Mouse (Mus musculus) hindbrain, embryonic 10.5 days (tissue): ENCODE results near the gene Hcfc2. TPM values are rescaled to one million over a fixed set of nuclear protein-coding genes. Genes with fewer than 3 reads are reported as not detected.

Source experiments
- DNase-seq: peaks from one replicate; pipeline ENCODE4 v3.0.0-alpha.2; 2017; ENCODE audit warnings: low spot score
- H3K27ac ChIP-seq: fragments of 300-500 bp; sonication (generic); 2 replicates; pipeline ENCODE4 v1.5.1; 2016; ENCODE audit warnings: mild to moderate bottlenecking, moderate library complexity
- H3K27me3 ChIP-seq: fragments of 300-500 bp; sonication (generic); 2 replicates; pipeline ENCODE4 v1.6.1; 2016; ENCODE audit warnings: mild to moderate bottlenecking; ENCODE audit not compliant: poor library complexity, insufficient read depth, severe bottlenecking
- H3K36me3 ChIP-seq: fragments of 300-500 bp; sonication (generic); 2 replicates; pipeline ENCODE4 v1.6.1; 2016; ENCODE audit warnings: mild to moderate bottlenecking, moderate library complexity
- H3K4me1 ChIP-seq: fragments of 300-500 bp; sonication (generic); replicated peaks from 2 replicates; pipeline ENCODE4 v1.6.1; 2016; ENCODE audit warnings: mild to moderate bottlenecking
- H3K4me3 ChIP-seq: fragments of 300-500 bp; sonication (generic); 2 replicates; pipeline ENCODE4 v1.5.1; 2016; ENCODE audit warnings: mild to moderate bottlenecking, moderate library complexity
- H3K9me3 ChIP-seq: fragments of 300-500 bp; sonication (generic); 2 replicates; pipeline ENCODE4 v1.6.1; 2016; ENCODE audit warnings: mild to moderate bottlenecking, moderate library complexity
- WGBS: fragments of 180-500 bp; shearing (Covaris S2); methylation state at CpG from one replicate; pipeline ENCODE4 v1.1.7; 2016; 5-methylcytosine and 5-hydroxymethylcytosine counted together
- polyA plus RNA-seq: library from polyadenylated mRNA; unstranded; fragments of >200 nt; fragmentation: Nextera tagmentation; extraction: Ambion mirVana; gene quantifications from 2 replicates; pipeline ENCODE4 v1.2.1, GENCODE M21; 2016

Hcfc2 gene
- 26.4 and 27.1 TPM in 2 replicates for polyA plus RNA-seq

DNA sequence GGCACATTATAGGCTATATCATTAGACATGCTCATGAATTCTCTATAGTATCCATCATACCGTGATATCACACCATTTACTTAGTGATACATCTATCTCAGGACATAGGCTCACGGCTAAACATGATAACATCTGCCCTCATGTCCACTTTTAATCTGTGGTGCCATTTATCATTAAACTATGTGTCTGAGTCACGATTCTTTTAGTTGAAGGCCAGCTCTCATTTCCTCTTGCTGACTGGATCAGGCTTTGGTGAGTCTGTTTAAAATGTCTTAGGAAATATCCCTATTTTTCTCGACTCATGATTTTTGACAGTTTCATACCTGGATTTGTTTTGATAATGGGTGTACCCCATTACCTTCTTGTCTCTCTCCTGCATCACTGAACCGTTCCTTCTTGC, at the start of gene Hcfc2:
Gene Hcfc2, plus strand, starts transcription at position 205 of the 400 bp plus-strand sequence.
- Histone ChIP-seq H3K27me3 (no peaks in the 10 kb centered on the region), H3K4me3 (no peak within 1 kb of the TSS), H3K27ac (no peak within 1 kb of the TSS), H3K9me3 (no peaks in the 10 kb centered on the region), H3K4me1 (peaks cover 20% of the 10 kb centered on the region), H3K36me3 (no peaks in the 10 kb centered on the region)
- WGBS = 87% methylated on average over 5 of the region's 5 CpGs
- DNase-seq = no peak

DNA sequence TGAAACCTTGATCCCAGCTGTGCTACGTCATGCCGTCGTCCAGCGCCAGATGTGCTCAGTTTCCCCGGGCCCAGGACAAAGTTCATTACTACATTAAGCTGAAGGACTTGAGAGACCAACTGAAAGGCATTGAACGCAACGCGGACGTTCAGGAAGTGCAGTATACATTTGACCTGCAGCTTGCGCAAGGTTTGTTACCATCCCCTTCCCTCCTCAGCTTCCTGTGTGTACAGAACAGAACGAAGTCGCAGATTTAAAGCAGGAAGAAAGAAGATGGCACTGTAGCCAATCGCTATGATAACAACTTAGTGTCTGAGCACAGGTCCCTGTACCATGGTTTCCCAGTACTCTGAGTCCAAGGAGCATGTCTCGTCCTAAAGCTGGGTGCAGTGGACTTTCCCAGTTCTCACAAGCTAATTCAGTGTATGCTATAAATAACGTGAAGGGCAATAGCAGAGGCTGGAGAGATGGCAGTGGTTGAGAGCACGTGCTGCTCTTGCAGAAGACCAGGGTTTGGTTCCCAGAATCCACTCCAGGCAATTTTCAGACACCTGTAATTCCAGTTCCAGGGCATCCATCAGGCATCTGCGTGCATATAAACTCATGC, 48.7 kb upstream of the Hcfc2 start:
- no peak overlapping the region for H3K27ac ChIP-seq
- 92% methylated on average over 17 of the region's 17 CpGs for WGBS
- no peak for DNase-seq
- H3K9me3 ChIP-seq = no peaks in the 10 kb centered on the region
- H3K27me3 ChIP-seq = no peaks in the 10 kb centered on the region
- H3K36me3 ChIP-seq = peaks cover 85% of the 10 kb centered on the region
- no peaks in the 10 kb centered on the region for H3K4me1 ChIP-seq
- H3K4me3 ChIP-seq = no peak overlapping the region

DNA sequence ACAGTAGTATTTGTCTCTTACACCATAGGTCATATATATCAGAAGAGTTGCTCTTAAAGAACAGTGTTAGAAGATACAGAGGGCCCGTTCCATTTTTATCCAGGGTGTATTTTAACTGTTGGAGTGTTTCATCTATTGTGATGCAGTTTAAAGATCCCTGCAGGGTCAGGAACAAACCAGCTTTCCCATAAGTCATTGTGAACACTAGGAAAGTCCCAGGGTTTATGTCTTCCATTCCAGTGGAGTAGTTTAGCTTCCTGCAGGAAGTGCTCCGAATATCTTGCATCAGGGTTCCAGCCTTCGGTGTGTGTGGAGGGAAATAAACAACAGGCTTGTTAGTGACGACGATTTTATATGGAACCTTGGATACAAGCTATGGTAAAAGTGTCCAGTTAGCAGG, 44.7 kb upstream of the Hcfc2 start:
- 94% methylated on average over 5 of the region's 5 CpGs for WGBS

DNA sequence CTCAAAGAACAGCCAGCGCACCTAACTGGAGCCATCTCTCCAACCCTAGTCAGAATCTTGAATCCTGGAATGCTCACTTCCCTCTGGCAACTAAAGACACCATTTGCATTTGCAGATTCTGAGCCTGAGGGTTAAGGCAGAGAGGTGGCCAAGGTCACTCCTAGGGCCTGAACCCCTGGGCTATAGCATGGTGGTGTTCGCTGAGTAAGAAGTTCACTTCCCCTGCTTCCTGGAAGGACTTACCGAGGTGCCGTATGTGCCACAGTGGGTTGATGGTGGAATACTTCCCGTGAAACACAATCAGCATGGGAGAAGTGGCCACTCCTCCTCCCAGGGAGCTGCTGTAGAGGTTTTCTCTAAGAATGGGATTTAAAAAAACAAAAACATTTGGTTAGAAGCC, 43.3 kb upstream of the Hcfc2 start:
- H3K4me1 ChIP-seq = no peaks in the 10 kb centered on the region
- 74% methylated on average over 5 of the region's 5 CpGs for WGBS
- no peaks in the 10 kb centered on the region for H3K9me3 ChIP-seq
- no peak overlapping the region for H3K4me3 ChIP-seq
- H3K36me3 ChIP-seq = peaks cover 36% of the 10 kb centered on the region
- no peak overlapping the region for H3K27ac ChIP-seq
- H3K27me3 ChIP-seq = no peaks in the 10 kb centered on the region
- no peak for DNase-seq

More for the DNA sequence above, 44.7 kb upstream of the Hcfc2 start:
- DNase-seq = no peak
- H3K9me3 ChIP-seq = no peaks in the 10 kb centered on the region
- no peak overlapping the region for H3K27ac ChIP-seq
- no peak overlapping the region for H3K4me3 ChIP-seq
- H3K36me3 ChIP-seq = peaks cover 51% of the 10 kb centered on the region
- H3K27me3 ChIP-seq = no peaks in the 10 kb centered on the region
- H3K4me1 ChIP-seq = no peaks in the 10 kb centered on the region

DNA sequence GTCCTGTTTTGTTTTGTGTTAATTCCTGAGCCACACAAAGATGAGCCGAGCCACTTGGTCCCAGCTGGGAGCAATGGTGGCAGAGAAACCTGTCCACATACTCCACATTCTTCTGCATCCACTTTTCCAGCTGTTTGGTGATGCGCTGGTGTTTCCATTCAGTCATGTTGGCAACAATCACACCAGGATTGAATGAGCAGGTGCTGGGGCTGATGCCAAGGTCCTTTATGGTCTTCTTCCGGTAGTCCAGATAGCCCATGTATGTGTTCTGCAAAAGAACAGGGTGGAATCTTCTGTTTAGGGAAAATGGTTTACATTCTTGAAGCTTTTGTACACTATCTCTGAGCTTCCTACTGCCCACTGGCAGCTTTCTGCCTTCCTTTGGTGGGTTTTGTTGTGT, 41.4 kb upstream of the Hcfc2 start:
- Histone ChIP-seq H3K36me3 (peaks cover 27% of the 10 kb centered on the region), H3K9me3 (no peaks in the 10 kb centered on the region), H3K4me3 (no peak overlapping the region), H3K4me1 (no peaks in the 10 kb centered on the region), H3K27ac (no peak overlapping the region), H3K27me3 (no peaks in the 10 kb centered on the region)
- no peak for DNase-seq
- 83% methylated on average over 3 of the region's 3 CpGs for WGBS

DNA sequence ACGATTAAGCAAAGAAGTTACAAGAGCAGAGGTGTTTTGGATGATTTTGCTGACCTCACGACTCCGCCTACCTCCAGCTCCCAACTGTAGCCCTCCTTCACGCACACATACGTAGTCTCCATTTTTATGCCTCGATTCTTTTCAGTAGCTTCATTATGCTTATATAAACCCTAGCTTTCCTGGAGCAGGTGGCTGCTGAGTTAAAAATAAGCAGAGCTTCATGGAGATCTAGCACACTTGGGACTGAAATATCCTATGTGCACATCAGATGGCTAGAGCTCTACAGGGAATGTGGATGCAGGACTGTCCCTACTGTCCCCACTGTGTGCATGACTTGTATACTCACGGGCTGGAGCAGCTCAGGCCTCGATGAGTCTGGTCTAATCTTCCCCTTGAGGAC, 34.1 kb upstream of the Hcfc2 start:
- H3K27me3 ChIP-seq = no peaks in the 10 kb centered on the region

DNA sequence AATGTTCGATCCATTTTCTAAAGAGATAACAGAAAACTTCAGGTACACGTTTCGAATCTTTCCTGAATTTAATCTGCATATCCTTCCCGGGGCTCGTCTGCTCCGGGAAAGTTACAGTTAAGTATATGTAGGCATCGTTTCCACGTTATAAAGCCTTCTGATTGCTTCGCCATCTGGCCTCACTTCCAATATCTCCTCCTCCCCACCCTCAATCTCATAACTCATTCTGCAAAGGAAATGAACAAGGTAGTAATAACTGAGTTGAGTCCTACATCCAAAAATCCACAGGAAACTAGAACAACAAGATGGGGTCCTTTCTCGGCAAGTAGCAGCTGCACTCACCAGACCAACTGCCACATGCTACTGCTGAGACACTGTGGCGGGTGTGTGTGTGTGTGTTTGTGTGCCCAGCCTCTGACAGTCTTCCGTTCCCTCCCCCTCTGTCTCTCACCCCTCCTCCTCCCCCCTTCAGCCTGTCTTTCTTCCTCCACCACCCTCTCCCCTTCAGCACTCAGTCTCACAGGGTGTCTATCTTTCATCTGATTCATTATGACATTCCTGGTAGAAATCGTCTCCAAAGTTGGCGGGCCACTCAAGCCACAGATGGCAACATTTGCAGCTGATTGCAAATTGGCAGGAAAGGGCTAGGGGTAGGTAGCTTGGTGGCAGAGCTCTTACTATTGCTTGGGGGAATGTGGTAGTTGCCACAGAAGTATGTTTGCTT, 33.5 kb upstream of the Hcfc2 start:
- Histone ChIP-seq H3K4me3 (no peak overlapping the region), H3K27ac (no peak overlapping the region), H3K36me3 (no peaks in the 10 kb centered on the region), H3K4me1 (peaks cover 4% of the 10 kb centered on the region; the same call in 1 of the 2 replicates), H3K9me3 (no peaks in the 10 kb centered on the region), H3K27me3 (no peaks in the 10 kb centered on the region)
- 86% methylated on average over 14 of the region's 14 CpGs for WGBS
- no peak for DNase-seq

More for the DNA sequence above, 34.1 kb upstream of the Hcfc2 start:
- no peak overlapping the region for H3K27ac ChIP-seq
- 90% methylated on average over 8 of the region's 8 CpGs for WGBS
- no peak for DNase-seq
- H3K9me3 ChIP-seq = no peaks in the 10 kb centered on the region
- no peak overlapping the region for H3K4me3 ChIP-seq
- no peaks in the 10 kb centered on the region for H3K36me3 ChIP-seq
- H3K4me1 ChIP-seq = peaks cover 3% of the 10 kb centered on the region; the same call in 1 of the 2 replicates

DNA sequence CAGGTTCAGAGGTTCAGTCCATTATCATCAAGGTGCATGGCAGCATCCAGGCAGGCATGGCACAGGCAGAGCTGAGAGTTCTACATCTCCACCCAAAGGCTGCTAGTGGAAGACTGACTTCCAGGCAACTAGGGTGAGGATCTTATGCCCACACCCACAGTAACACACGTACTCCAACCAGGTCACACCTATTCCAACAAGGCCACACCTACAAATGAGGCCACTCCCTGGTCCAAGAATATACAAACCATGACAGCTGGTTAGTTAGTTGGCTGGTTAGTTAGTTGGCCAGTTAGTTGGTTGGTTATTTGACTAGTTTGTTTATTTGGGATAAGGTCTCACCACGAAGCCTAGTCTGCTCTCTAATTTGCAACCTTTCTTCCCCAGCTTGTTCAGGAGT, 32.7 kb upstream of the Hcfc2 start:
- H3K27me3 ChIP-seq = no peaks in the 10 kb centered on the region

DNA sequence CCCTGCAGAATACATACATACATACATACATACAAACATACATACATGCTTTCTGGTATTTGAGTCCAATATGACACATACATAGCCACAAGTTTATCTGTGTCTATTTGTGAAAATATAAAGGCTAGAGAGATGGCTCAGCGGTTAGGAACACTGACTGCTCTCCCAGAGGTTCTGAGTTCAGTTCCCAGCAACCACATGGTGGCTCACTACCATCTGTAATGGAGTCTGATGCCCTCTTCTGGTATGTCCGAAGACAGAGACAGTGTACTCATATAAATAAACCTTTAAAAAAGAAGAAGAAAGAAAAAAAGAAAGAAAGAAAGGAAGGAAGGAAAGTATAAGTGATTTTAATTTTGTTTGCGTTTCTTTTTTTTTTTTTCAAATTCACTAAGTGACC, 30.0 kb upstream of the Hcfc2 start:
- no peaks in the 10 kb centered on the region for H3K9me3 ChIP-seq
- WGBS = 61% methylated on average over 3 of the region's 3 CpGs

More for the DNA sequence above, 32.7 kb upstream of the Hcfc2 start:
- no peak overlapping the region for H3K27ac ChIP-seq
- H3K36me3 ChIP-seq = no peaks in the 10 kb centered on the region
- no peaks in the 10 kb centered on the region for H3K9me3 ChIP-seq
- peaks cover 4% of the 10 kb centered on the region; the same call in 1 of the 2 replicates for H3K4me1 ChIP-seq
- no peak for DNase-seq
- no peak overlapping the region for H3K4me3 ChIP-seq
- WGBS = 87% methylated on average over 2 of the region's 2 CpGs

DNA sequence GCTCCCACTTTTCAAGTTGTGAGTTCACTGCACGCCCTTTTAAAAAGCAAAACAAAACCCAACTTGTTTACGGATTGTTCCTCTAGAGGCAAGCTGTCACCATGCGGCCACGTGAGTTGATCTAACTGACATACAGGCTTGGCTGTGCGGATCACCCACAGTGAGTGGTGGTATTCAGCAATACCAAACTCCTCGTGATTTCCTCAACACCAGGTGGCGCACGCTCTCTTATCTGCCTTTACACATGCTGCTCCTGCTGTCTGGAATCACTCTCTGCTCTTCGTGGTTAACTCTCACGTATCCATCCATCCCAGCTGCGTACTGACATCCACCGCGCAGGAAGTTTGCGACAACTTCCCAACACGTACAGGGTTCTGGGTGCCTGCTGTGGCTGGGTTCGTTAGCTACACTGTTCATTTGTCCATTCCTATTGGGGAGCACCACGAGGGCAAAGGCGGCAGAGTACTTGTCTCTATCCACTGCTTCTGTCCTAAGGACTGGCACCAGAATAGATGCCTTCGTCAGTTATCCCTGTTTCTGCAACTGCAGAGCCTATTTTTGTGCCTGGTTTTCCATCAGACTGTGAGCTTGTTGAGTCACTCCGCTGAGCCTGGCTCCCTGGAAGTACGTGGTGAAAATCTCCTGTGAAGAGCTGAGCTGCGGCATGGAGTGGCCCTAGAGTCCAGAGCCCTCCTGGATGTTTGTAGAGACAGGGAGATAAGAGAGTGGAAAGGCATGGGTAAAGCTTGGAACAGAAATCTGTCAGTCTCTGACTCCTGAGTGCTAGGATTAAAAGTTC, 29.3 kb upstream of the Hcfc2 start:
- WGBS = 25% methylated on average over 22 of the region's 22 CpGs
- H3K4me1 ChIP-seq = peaks cover 4% of the 10 kb centered on the region; the same call in 1 of the 2 replicates
- H3K4me3 ChIP-seq = peak overlapping the region; percentile 23; the same call in 1 of the 2 replicates
- no peaks in the 10 kb centered on the region for H3K36me3 ChIP-seq
- H3K9me3 ChIP-seq = no peaks in the 10 kb centered on the region
- H3K27me3 ChIP-seq = no peaks in the 10 kb centered on the region
- DNase-seq = peak; percentile 84
- no peak overlapping the region for H3K27ac ChIP-seq

More for the DNA sequence above, 30.0 kb upstream of the Hcfc2 start:
- Histone ChIP-seq H3K36me3 (no peaks in the 10 kb centered on the region), H3K27ac (no peak overlapping the region), H3K27me3 (no peaks in the 10 kb centered on the region), H3K4me1 (peaks cover 4% of the 10 kb centered on the region; the same call in 1 of the 2 replicates), H3K4me3 (no peak overlapping the region)
- no peak for DNase-seq

DNA sequence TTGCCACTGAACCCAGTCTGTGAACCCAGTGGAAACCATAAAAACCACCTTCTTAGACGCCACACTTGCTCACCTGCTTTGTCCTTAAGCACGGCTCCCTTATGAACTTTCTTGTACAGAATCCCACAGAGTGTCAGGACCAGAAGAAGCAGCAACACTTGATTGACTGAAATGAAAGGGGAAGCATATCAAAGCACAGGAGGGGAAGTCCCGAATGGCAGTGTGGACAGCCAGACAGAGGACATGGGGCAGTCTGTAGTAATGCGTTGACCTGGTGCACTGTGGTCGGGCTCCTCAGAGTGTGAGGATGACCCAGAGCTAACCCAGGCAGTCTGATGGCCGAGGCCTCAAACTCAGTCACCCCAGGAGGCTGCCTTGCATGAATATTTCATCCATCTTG, 25.8 kb upstream of the Hcfc2 start:
- H3K27me3 ChIP-seq = no peaks in the 10 kb centered on the region
- DNase-seq = no peak
- no peaks in the 10 kb centered on the region for H3K9me3 ChIP-seq
- H3K4me3 ChIP-seq = no peak overlapping the region
- 77% methylated on average over 6 of the region's 6 CpGs for WGBS
- H3K36me3 ChIP-seq = no peaks in the 10 kb centered on the region
- peaks cover 4% of the 10 kb centered on the region; the same call in 1 of the 2 replicates for H3K4me1 ChIP-seq
- H3K27ac ChIP-seq = no peak overlapping the region

DNA sequence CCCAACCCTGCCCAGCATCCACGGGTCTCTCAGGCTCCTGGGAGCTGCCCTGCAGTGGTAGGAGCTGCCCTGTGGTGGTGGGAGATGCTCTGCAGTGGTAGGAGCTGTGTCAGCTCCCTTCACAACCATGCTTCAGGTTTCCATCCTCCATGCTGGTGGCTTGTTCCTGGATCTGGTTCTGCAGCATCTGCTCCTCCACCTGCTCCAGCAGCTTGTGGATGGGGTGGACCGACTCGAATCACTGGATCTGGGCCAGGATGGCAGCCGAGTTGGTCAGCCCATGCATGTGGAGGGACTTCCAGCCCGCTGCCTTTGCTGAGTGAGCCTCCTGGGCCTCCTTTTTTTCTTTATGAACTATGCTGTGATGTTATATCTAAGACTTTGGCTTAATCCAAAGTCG, 19.0 kb upstream of the Hcfc2 start:
- WGBS = 82% methylated on average over 6 of the region's 6 CpGs
- Histone ChIP-seq H3K4me3 (no peak overlapping the region), H3K9me3 (no peaks in the 10 kb centered on the region), H3K36me3 (no peaks in the 10 kb centered on the region), H3K4me1 (no peaks in the 10 kb centered on the region), H3K27me3 (no peaks in the 10 kb centered on the region), H3K27ac (no peak overlapping the region)
- DNase-seq = no peak

DNA sequence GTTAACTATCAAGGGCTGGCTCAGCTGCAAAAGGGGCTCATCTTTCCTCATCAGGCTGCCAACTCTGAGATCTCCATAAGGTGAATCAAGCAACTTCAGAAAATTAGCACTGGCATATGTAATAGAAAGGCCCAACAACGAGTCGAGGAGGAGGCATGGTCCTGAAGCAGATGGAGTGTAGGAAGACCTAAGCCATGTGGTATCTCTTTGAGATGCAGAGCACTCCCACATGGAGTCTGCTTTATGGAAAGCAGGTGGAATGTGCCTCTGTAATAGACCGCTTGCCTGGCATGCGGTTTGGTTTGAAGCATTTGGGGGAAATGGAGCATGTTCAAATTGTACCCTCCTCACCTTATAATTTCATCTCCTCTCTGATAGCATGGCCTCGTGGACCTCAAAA, 15.2 kb upstream of the Hcfc2 start:
- DNase-seq = no peak
- H3K27ac ChIP-seq = no peak overlapping the region
- no peaks in the 10 kb centered on the region for H3K36me3 ChIP-seq
- 89% methylated on average over 5 of the region's 5 CpGs for WGBS
- no peaks in the 10 kb centered on the region for H3K27me3 ChIP-seq
- H3K4me1 ChIP-seq = no peaks in the 10 kb centered on the region
- no peak overlapping the region for H3K4me3 ChIP-seq
- H3K9me3 ChIP-seq = no peaks in the 10 kb centered on the region
